Mouse (Mus musculus) hindbrain, embryonic 13.5 days (tissue): ENCODE measurements around the gene Samd1. TPM values are rescaled to one million over a fixed set of nuclear protein-coding genes. Genes with fewer than 3 reads are reported as not detected.
A peak's percentile ranks its signal among the peaks of the same experiment; 100 is the strongest.

Experiments used
- ATAC-seq: fragments of 200-750 bp; cut with Nextera tagmentation; 2 replicates; pipeline ENCODE4 v1.8.0; 2017; ENCODE audit warnings: moderate TSS enrichment; ENCODE audit not compliant: low FRiP score
- H3K27ac ChIP-seq: fragments of 300-500 bp; sonication (generic); 2 replicates; pipeline ENCODE4 v1.5.1; 2015; ENCODE audit warnings: inconsistent platforms, mild to moderate bottlenecking, moderate library complexity
- H3K27me3 ChIP-seq: fragments of 300-500 bp; sonication (generic); 2 replicates; pipeline ENCODE4 v1.6.1; 2015; ENCODE audit warnings: mild to moderate bottlenecking, inconsistent platforms
- H3K36me3 ChIP-seq: fragments of 300-500 bp; sonication (generic); 2 replicates; pipeline ENCODE4 v1.6.1; 2015; ENCODE audit warnings: mild to moderate bottlenecking, inconsistent platforms
- H3K4me1 ChIP-seq: fragments of 300-500 bp; sonication (generic); replicated peaks from 2 replicates; pipeline ENCODE4 v1.6.1; 2015; ENCODE audit warnings: inconsistent platforms
- H3K4me2 ChIP-seq: fragments of 300-500 bp; sonication (generic); 2 replicates; pipeline ENCODE4 v1.6.1; 2015; ENCODE audit warnings: inconsistent platforms, mild to moderate bottlenecking, moderate library complexity
- H3K4me3 ChIP-seq: fragments of 300-500 bp; sonication (generic); 2 replicates; pipeline ENCODE4 v1.5.1; 2015; ENCODE audit warnings: mild to moderate bottlenecking, inconsistent platforms
- H3K9ac ChIP-seq: fragments of 300-500 bp; sonication (generic); 2 replicates; pipeline ENCODE4 v1.6.1; 2015; ENCODE audit warnings: mild to moderate bottlenecking, inconsistent platforms
- H3K9me3 ChIP-seq: fragments of 300-500 bp; sonication (generic); 2 replicates; pipeline ENCODE4 v1.6.1; 2016; ENCODE audit warnings: inconsistent platforms
- WGBS: fragments of 180-500 bp; shearing (Covaris S2); methylation state at CpG from one replicate; pipeline ENCODE4 v1.1.7; 2015; 5-methylcytosine and 5-hydroxymethylcytosine counted together
- polyA plus RNA-seq: library from polyadenylated mRNA; unstranded; fragments of >200 nt; fragmentation: Nextera tagmentation; extraction: Ambion mirVana; gene quantifications from 2 replicates; pipeline ENCODE4 v1.2.1, GENCODE M21; 2015

The Samd1 gene
- polyA plus RNA-seq, 1 experiment from 2014 or later: 8.2 TPM

DNA sequence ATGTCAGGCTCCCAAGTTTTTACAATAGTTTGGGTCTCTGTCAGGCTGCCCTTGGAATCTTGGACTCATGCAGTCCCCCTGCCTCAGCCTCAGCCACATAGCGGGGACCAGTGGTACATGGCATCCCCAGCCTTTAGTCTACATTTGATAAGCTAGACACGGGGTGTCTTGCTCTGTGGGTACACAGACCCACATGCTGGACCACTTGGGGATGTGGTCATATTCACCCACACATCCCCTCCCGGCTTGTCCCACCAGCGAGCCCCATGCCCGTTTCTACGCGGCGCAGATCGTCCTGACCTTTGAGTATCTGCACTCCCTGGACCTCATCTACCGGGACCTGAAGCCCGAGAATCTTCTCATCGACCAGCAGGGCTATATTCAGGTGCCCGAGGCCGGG, 7.3 kb upstream of the Samd1 start:
- H3K27me3 ChIP-seq: no peaks in the 10 kb centered on the region
- H3K4me3 ChIP-seq: no peak overlapping the region
- no peak overlapping the region for H3K4me2 ChIP-seq
- no peaks in the 10 kb centered on the region for H3K9me3 ChIP-seq
- H3K27ac ChIP-seq: no peak overlapping the region
- no peak for ATAC-seq
- H3K4me1 ChIP-seq: no peaks in the 10 kb centered on the region
- H3K9ac ChIP-seq: no peak overlapping the region
- 94% methylated on average over 14 of the region's 14 CpGs for WGBS
- peaks cover 90% of the 10 kb centered on the region for H3K36me3 ChIP-seq

DNA sequence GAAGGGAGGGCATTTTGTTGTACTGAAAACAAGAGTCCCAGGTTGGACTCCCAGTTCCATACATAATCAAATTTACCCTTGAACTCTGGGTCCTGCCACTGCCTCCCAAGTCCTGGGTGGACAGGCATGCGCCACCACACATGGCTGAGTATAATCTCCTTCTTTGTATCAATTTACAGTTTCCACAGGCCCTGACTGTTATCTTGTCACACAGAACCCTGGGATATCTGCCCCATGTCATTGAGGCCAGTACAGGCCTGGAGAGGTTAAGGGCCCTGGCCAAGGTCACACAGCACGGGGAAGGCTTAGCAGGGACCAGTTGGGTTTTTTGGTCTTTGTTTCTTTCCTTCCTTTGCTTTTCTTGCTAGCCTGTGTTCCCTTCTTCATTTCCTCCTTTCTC, 5.0 kb upstream of the Samd1 start:
- no peak overlapping the region for H3K27ac ChIP-seq
- peaks cover 9% of the 10 kb centered on the region for H3K4me1 ChIP-seq
- ATAC-seq: no peak
- no peaks in the 10 kb centered on the region for H3K9me3 ChIP-seq
- H3K27me3 ChIP-seq: no peaks in the 10 kb centered on the region
- peaks cover 69% of the 10 kb centered on the region for H3K36me3 ChIP-seq
- H3K4me3 ChIP-seq: no peak overlapping the region
- H3K4me2 ChIP-seq: no peak overlapping the region
- 87% methylated on average over 2 of the region's 2 CpGs for WGBS
- no peak overlapping the region for H3K9ac ChIP-seq

DNA sequence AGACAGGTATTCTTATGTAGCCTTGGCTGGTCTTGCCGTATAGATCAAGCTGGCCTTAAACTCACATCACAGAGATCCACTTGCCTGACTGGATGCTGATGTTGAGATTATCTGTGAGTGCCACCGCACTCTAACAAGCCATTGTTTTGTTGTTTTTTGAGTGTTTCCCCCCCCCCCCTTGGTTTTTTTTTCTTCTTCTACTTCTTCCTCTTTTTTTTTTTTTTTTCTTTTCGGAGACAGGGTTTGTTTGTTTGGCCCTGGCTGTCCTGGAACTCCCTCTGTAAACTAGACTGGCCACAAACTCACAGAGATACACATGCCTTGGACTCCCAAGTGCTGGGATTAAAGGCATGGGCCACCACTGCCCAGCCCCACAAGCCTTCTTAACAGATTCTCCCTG, 3.4 kb upstream of the Samd1 start:
- WGBS: 91% methylated on average over 3 of the region's 3 CpGs
- H3K4me2 ChIP-seq: no peak overlapping the region
- H3K36me3 ChIP-seq: peaks cover 53% of the 10 kb centered on the region
- H3K9me3 ChIP-seq: no peaks in the 10 kb centered on the region
- no peak for ATAC-seq
- H3K9ac ChIP-seq: no peak overlapping the region
- H3K27me3 ChIP-seq: no peaks in the 10 kb centered on the region
- H3K4me1 ChIP-seq: peaks cover 14% of the 10 kb centered on the region
- H3K4me3 ChIP-seq: no peak overlapping the region
- no peak overlapping the region for H3K27ac ChIP-seq

DNA sequence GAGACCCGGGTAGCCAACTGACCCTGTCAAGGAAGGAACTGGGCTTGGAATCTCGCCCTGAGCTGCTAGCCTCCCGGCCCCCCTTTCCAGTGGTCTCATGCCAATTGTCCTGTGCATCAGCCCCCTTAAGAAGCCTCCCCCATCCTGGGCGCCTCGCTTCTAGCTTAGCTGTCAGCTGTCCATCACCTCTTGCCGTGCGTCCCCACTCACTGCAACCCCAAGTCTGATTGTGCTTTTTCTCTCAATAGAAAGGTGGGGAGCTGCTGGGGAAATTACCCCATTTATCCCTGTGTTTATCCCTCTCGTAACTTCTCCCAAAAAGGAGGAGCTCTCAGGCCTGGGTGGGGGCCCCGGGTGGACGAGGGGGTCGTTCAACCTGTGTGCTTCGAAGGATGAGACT, 1.5 kb upstream of the Samd1 start:
- H3K4me1 ChIP-seq: peaks cover 27% of the 10 kb centered on the region
- peak; percentile 25 for ATAC-seq
- peak overlapping the region; percentile 97; the same call in 1 of the 2 replicates for H3K27ac ChIP-seq
- peaks cover 16% of the 10 kb centered on the region for H3K27me3 ChIP-seq
- peaks cover 44% of the 10 kb centered on the region for H3K36me3 ChIP-seq
- 17% methylated on average over 12 of the region's 12 CpGs for WGBS
- peak overlapping the region; percentile 76; the same call in 1 of the 2 replicates for H3K4me3 ChIP-seq
- H3K9me3 ChIP-seq: no peaks in the 10 kb centered on the region
- peak overlapping the region; percentile 90; the same call in 1 of the 2 replicates for H3K9ac ChIP-seq
- peak overlapping the region; percentile 76 for H3K4me2 ChIP-seq

DNA sequence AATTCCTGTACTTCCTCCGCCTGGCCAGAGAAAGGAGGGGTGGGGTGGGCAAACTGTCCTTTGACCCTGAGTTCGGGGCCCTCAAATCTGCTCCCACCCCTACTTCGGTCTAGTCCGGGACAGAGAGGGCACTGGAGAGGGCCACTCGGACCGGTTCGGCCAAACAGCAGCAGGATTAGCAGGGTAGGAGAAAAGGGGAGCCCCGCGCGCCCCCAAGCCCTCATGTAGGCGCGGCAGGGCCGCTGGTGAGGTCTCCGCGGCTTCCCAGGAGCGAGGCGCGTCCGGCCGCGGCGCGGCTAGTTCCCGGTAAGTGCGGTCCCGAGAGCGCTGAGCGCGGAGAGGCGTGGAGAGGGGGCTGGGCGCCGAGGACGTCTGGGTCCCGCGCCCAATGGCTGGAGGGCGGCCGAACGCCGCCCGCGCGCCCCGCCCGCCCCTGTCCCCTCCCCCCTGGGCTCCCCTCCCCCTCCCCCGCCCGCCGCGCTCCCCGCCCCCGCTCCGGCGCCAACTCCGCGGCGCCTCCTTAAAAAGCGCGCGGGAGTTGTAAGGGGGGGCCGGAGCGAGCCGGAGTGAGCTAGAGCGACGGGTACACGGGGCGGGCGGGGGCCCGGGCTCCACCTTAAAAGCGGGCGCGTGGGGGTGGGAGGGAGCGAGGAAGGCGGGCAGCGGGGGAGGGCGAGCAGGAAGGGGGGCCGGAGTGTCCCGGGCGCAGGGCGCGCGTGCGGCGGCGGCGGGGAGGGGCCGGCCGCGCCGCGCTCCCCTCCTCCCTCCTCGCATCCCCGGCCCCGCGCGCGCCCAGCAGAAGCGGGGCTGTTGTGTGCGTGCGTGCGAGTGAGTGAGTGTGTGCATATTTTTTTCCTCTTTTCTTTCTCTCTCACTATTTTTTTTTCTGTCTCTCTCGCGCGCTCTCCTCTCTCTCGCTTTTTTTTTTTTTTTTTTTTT, 636 bp upstream of the Samd1 start:
- H3K4me1 ChIP-seq: peaks cover 35% of the 10 kb centered on the region
- WGBS: 0% methylated on average over 45 of the region's 103 CpGs
- peaks cover 36% of the 10 kb centered on the region for H3K36me3 ChIP-seq
- H3K4me3 ChIP-seq: peak overlapping the region; percentile 76
- peaks cover 24% of the 10 kb centered on the region for H3K27me3 ChIP-seq
- peak; percentile 71 for ATAC-seq
- peak overlapping the region; percentile 90 for H3K9ac ChIP-seq
- H3K27ac ChIP-seq: peak overlapping the region; percentile 97
- peak overlapping the region; percentile 76 for H3K4me2 ChIP-seq
- no peaks in the 10 kb centered on the region for H3K9me3 ChIP-seq

DNA sequence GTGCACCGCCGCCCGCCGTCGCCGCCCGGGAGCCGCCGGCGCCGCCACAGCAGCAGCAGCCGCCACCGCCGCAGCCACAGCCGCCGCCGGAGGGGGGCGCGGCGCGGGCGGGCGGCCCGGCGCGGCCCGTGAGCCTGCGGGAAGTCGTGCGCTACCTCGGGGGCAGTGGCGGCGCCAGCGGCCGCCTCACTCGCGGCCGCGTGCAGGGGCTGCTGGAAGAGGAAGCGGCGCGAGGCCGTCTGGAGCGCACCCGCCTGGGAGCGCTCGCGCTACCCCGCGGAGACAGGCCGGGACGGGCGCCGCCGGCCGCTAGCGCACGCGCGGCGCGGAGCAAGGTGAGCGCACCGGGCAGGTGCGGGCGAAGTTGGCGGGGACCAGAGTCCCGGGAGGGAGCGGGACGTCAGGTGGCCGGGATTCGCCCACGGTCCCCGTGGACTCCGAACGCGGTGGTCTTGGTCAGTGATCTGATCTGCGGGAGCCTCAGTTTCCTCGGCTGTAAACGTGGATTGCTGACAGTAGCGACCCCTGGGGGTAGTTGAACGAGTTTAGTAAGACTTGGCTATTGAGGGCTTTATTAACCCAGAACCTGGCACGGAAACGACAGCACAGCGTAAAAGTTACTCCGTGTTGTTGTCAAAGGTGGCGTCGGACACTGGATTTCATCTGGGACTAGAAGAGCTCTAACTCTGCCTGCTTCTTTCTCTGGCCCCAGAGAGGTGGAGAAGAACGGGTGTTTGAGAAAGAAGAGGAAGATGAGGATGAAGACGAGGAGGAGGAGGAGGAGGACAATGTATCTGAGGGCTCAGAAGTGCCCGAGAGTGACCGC, 972 bp downstream of the Samd1 start:
- H3K4me1 ChIP-seq: peaks cover 38% of the 10 kb centered on the region
- peak overlapping the region; percentile 79 for H3K4me2 ChIP-seq
- peak; percentile 14; the same call in 1 of the 2 replicates for ATAC-seq
- H3K9me3 ChIP-seq: no peaks in the 10 kb centered on the region
- peak overlapping the region; percentile 83 for H3K9ac ChIP-seq
- peak overlapping the region; percentile 88 for H3K27ac ChIP-seq
- peaks cover 31% of the 10 kb centered on the region for H3K27me3 ChIP-seq
- H3K4me3 ChIP-seq: peak overlapping the region; percentile 76
- H3K36me3 ChIP-seq: peaks cover 27% of the 10 kb centered on the region
- 1% methylated on average over 61 of the region's 92 CpGs for WGBS

DNA sequence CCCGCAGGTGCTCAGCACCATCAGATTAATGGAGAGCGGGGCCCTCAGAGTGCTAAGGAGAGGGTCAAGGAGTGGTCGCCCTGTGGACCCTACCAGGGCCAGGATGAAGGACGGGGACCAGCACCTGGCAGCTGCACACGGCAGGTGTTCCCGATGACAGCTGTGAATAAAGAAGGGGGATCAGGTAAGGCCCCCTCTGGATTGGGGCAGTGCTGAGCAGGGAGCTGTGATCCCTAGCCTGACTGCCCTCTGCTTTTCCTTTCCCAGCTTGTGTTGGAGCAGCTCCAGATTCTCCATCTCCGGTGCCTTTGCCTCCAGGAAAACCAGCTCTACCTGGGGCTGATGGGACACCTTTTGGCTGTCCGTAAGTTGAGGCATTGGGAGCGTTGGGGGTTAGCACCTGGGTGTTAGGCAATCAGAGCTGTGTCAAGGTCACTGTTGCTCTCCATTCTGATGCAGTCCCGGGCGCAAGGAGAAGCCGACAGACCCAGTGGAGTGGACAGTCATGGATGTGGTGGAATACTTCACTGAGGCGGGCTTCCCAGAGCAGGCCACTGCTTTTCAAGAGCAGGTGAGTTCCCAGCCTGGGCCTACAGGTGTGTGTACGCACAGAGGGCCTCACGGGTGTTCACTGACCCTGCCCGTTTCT, 1.7 kb downstream of the Samd1 start:
- H3K27ac ChIP-seq: no peak overlapping the region
- peak overlapping the region; percentile 79 for H3K4me2 ChIP-seq
- 70% methylated on average over 16 of the region's 16 CpGs for WGBS
- H3K9ac ChIP-seq: peak overlapping the region; percentile 83
- H3K4me1 ChIP-seq: peaks cover 43% of the 10 kb centered on the region
- no peak for ATAC-seq
- no peaks in the 10 kb centered on the region for H3K9me3 ChIP-seq
- H3K36me3 ChIP-seq: peaks cover 20% of the 10 kb centered on the region
- peaks cover 31% of the 10 kb centered on the region for H3K27me3 ChIP-seq
- H3K4me3 ChIP-seq: peak overlapping the region; percentile 76

DNA sequence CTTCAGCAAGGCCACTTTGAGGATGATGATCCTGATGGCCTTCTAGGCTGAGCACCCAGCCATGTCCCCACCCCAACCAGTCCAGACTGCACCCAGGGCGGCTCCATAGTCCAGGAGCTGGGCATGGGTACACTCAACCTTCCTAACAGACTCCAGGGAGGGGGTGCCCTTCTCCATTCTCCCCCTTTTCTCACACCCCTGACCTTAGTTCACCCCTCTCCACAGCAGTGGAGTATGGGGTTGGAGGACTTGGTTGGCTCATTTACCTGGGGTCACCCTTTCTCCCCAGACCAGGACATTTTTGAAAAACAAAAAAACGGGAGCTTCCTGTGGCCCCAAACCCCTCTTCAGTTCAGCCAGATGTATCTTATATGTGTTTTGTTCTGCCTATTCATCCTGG, 2.4 kb downstream of the Samd1 start:
- H3K27me3 ChIP-seq: peaks cover 31% of the 10 kb centered on the region
- no peak overlapping the region for H3K4me3 ChIP-seq
- no peak overlapping the region for H3K27ac ChIP-seq
- peak overlapping the region; percentile 79; the same call in 1 of the 2 replicates for H3K4me2 ChIP-seq
- no peak for ATAC-seq
- peaks cover 47% of the 10 kb centered on the region for H3K4me1 ChIP-seq
- 94% methylated on average over 2 of the region's 2 CpGs for WGBS
- peaks cover 14% of the 10 kb centered on the region for H3K36me3 ChIP-seq
- H3K9ac ChIP-seq: 0 out of 2 replicates have a peak overlapping the region, but pooled peaks have one; percentile 83
- no peaks in the 10 kb centered on the region for H3K9me3 ChIP-seq

DNA sequence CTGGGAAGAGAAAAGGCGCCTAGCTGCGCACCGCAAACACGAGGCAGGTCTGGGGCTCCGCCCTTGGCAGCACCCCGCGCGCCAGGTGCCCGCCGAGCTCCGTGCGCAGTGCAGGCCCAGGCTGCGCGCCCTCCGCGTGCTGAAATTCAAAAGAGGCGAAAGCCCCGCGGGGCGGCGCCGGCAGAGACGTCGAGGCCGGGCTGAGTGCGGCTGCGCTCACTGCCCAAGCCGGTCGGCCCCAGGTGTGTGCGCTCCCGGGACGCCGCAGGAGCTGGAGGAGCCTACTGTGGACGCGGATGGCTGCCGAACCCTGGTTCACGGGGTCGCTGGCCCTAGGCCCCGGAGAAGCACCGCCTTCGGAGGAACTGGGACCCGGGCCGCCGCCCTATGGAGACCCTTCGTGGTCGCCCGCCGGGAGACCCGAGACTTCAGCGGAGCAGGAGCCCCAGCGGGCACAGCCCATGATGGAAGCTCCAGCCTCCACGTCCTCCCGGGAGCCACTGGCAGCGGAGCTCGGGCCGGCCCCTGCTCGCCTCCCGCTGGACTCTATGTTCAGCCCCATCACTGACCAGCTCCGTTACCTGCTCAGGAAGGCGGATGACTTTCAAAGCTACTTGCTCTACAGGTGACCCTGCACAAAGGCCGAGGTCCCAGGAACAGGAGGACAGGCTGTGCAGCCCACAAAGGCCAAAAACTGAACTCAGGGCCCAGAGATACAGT, 4.0 kb downstream of the Samd1 start, which contains the start of gene 1700067K01Rik:
TSS of gene 1700067K01Rik (plus strand) at position 222 of the 720 bp plus-strand sequence.
- Histone ChIP-seq H3K27ac (no peak within 1 kb of the TSS), H3K4me3 (peak within 1 kb of the TSS; percentile 17), H3K4me2 (peak within 1 kb of the TSS; percentile 33), H3K36me3 (peaks cover 10% of the 10 kb centered on the region), H3K9ac (peak within 1 kb of the TSS; percentile 35), H3K4me1 (peaks cover 45% of the 10 kb centered on the region), H3K27me3 (peaks cover 31% of the 10 kb centered on the region), H3K9me3 (no peaks in the 10 kb centered on the region)
- 18% methylated on average over 61 of the region's 61 CpGs for WGBS
- no peak for ATAC-seq

DNA sequence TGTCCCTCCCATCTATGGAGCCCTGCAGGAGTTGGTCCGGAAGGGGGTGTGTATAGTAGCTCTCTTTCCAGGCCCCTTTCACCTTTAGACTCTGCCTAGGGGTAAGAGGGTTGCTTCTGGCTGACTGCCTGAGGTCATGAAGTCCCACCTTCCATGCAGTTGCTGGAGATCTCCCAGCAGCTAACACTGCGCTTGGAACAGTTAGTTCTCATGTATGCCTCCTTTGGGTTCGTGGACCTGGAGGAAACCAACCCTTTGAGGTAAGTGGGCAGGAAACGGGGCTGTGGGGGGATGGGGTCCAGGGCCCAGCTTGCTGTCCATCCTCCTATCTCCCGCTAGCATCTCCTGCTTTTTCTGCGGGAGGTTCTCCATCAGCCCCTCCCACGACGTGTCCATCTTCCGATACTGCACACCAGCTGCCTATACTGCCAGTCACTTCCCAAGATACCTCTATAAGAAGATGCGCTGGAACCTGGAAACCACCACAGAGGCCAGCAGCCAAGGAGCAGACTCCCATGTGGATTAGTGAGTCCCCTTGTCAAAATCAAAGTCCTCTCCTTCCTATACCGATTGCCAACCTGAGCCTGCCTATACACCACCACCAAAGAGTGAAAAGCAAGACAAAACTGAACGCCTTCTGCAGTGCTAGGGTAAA, 5.6 kb downstream of the Samd1 start:
- Histone ChIP-seq H3K4me3 (no peak overlapping the region), H3K9ac (no peak overlapping the region), H3K36me3 (peaks cover 10% of the 10 kb centered on the region), H3K9me3 (no peaks in the 10 kb centered on the region), H3K4me1 (peaks cover 42% of the 10 kb centered on the region), H3K4me2 (no peak overlapping the region; the same call in 1 of the 2 replicates), H3K27ac (no peak overlapping the region), H3K27me3 (peaks cover 31% of the 10 kb centered on the region)
- WGBS: 62% methylated on average over 12 of the region's 12 CpGs
- no peak for ATAC-seq
